Mouse (Mus musculus): Measurements from ENCODE around the gene Rin1. TPM values are rescaled to one million over a fixed set of nuclear protein-coding genes. Genes with fewer than 3 reads are reported as not detected.
A peak's percentile ranks its signal among the peaks of the same experiment; 100 is the strongest.

Rin1 gene
- polyA plus RNA-seq, 1 experiment, result 1.9 TPM

GRCm38 (mm10) chr19:5040862-5041523 is 9.3 kb upstream of the Rin1 start, which contains the start of gene Brms1:
Gene Brms1 (plus strand): TSS chr19:5041354.
- Histone ChIP-seq H3K27me3 (ENCODE audit: control insufficient read depth, insufficient read depth, low read length) (peaks cover 2% of the 10 kb centered on the region; the same call in 1 of the 2 replicates), H3K4me1 (ENCODE audit: control insufficient read depth, insufficient read depth, insufficient read length) (peaks cover 16% of the 10 kb centered on the region), H3K36me3 (ENCODE audit: control insufficient read depth, insufficient read depth, low read length) (peaks cover 1% of the 10 kb centered on the region; the same call in 1 of the 2 replicates), H3K4me3 (ENCODE audit: extremely low read depth, insufficient read depth, insufficient read length) (peak within 1 kb of the TSS; percentile 86), H3K27ac (ENCODE audit: insufficient read depth, low read length) (peak within 1 kb of the TSS; percentile 43)
- WGBS, result 4% methylated on average over 40 of the region's 40 CpGs
- TF ChIP-seq CTCF (IDR thresholded peaks at IDR 0.05; ENCODE audit: extremely low read depth, insufficient read depth, insufficient read length, insufficient replicate concordance) (no peak), POLR2A (IDR thresholded peaks at IDR 0.05; ENCODE audit: low read depth, low read length) (peak; percentile 52)
- peak; percentile 77 to 82 for DNase-seq (ENCODE audit: low read depth in 1 of 2, low spot score in 2 of 2)

- Histone ChIP-seq H3K4me3 (ENCODE audit: extremely low read depth, insufficient read depth, insufficient read length) (peak overlapping the region; percentile 86), H3K27ac (ENCODE audit: insufficient read depth, low read length) (peak overlapping the region; percentile 36), H3K27me3 (ENCODE audit: control insufficient read depth, insufficient read depth, low read length) (peaks cover 2% of the 10 kb centered on the region; the same call in 1 of the 2 replicates), H3K36me3 (ENCODE audit: control insufficient read depth, insufficient read depth, low read length) (peaks cover 3% of the 10 kb centered on the region), H3K4me1 (ENCODE audit: control insufficient read depth, insufficient read depth, insufficient read length) (peaks cover 16% of the 10 kb centered on the region)
- TF ChIP-seq POLR2A (IDR thresholded peaks at IDR 0.05; ENCODE audit: low read depth, low read length) (no peak), CTCF (IDR thresholded peaks at IDR 0.05; ENCODE audit: extremely low read depth, insufficient read depth, insufficient read length, insufficient replicate concordance) (no peak)
- DNase-seq (ENCODE audit: low read depth in 1 of 2, low spot score in 2 of 2), result no peak
- WGBS, result under 1% methylated on average over 16 of the region's 16 CpGs
Measured at GRCm38 (mm10) chr19:5041588-5041987, 8.7 kb upstream of the Rin1 start.

- Histone ChIP-seq H3K27ac (ENCODE audit: insufficient read depth, low read length) (no peak overlapping the region), H3K4me3 (ENCODE audit: extremely low read depth, insufficient read depth, insufficient read length) (no peak overlapping the region), H3K4me1 (ENCODE audit: control insufficient read depth, insufficient read depth, insufficient read length) (peaks cover 2% of the 10 kb centered on the region; the same call in 1 of the 2 replicates), H3K36me3 (ENCODE audit: control insufficient read depth, insufficient read depth, low read length) (peaks cover 21% of the 10 kb centered on the region), H3K27me3 (ENCODE audit: control insufficient read depth, insufficient read depth, low read length) (no peaks in the 10 kb centered on the region)
- WGBS, result 84% methylated on average over 4 of the region's 4 CpGs
- no peak for TF ChIP-seq POLR2A (IDR thresholded peaks at IDR 0.05; ENCODE audit: low read depth, low read length)
- no peak for TF ChIP-seq CTCF (IDR thresholded peaks at IDR 0.05; ENCODE audit: extremely low read depth, insufficient read depth, insufficient read length, insufficient replicate concordance)
- no peak for DNase-seq (ENCODE audit: low read depth in 1 of 2, low spot score in 2 of 2)
Measured at GRCm38 (mm10) chr19:5045531-5045930, 4.8 kb upstream of the Rin1 start.

- Histone ChIP-seq H3K36me3 (ENCODE audit: control insufficient read depth, insufficient read depth, low read length) (peaks cover 21% of the 10 kb centered on the region), H3K27ac (ENCODE audit: insufficient read depth, low read length) (no peak overlapping the region), H3K27me3 (ENCODE audit: control insufficient read depth, insufficient read depth, low read length) (no peaks in the 10 kb centered on the region), H3K4me1 (ENCODE audit: control insufficient read depth, insufficient read depth, insufficient read length) (peaks cover 2% of the 10 kb centered on the region; the same call in 1 of the 2 replicates), H3K4me3 (ENCODE audit: extremely low read depth, insufficient read depth, insufficient read length) (no peak overlapping the region)
- TF ChIP-seq POLR2A (IDR thresholded peaks at IDR 0.05; ENCODE audit: low read depth, low read length), result no peak
- no peak for TF ChIP-seq CTCF (IDR thresholded peaks at IDR 0.05; ENCODE audit: extremely low read depth, insufficient read depth, insufficient read length, insufficient replicate concordance)
- no peak for DNase-seq (ENCODE audit: low read depth in 1 of 2, low spot score in 2 of 2)
- WGBS, result 91% methylated on average over 14 of the region's 14 CpGs
Measured at GRCm38 (mm10) chr19:5048138-5049056, 1.9 kb upstream of the Rin1 start.

GRCm38 (mm10) chr19:5049325-5049724 is 956 bp upstream of the Rin1 start:
- H3K36me3 ChIP-seq (ENCODE audit: control insufficient read depth, insufficient read depth, low read length), result peaks cover 21% of the 10 kb centered on the region
- no peaks in the 10 kb centered on the region for H3K27me3 ChIP-seq (ENCODE audit: control insufficient read depth, insufficient read depth, low read length)
- H3K4me3 ChIP-seq (ENCODE audit: extremely low read depth, insufficient read depth, insufficient read length), result no peak overlapping the region
- 92% methylated on average over 6 of the region's 6 CpGs for WGBS
- peaks cover 2% of the 10 kb centered on the region; the same call in 1 of the 2 replicates for H3K4me1 ChIP-seq (ENCODE audit: control insufficient read depth, insufficient read depth, insufficient read length)
- no peak overlapping the region for H3K27ac ChIP-seq (ENCODE audit: insufficient read depth, low read length)
- DNase-seq (ENCODE audit: low read depth in 1 of 2, low spot score in 2 of 2), result no peak
- TF ChIP-seq CTCF (IDR thresholded peaks at IDR 0.05; ENCODE audit: extremely low read depth, insufficient read depth, insufficient read length, insufficient replicate concordance) (no peak), POLR2A (IDR thresholded peaks at IDR 0.05; ENCODE audit: low read depth, low read length) (no peak)

- no peak for DNase-seq (ENCODE audit: low read depth in 1 of 2, low spot score in 2 of 2)
- 21% methylated on average over 17 of the region's 17 CpGs for WGBS
- H3K36me3 ChIP-seq (ENCODE audit: control insufficient read depth, insufficient read depth, low read length), result peaks cover 19% of the 10 kb centered on the region
- H3K27ac ChIP-seq (ENCODE audit: insufficient read depth, low read length), result no peak overlapping the region
- peaks cover 2% of the 10 kb centered on the region; the same call in 1 of the 2 replicates for H3K4me1 ChIP-seq (ENCODE audit: control insufficient read depth, insufficient read depth, insufficient read length)
- TF ChIP-seq CTCF (IDR thresholded peaks at IDR 0.05; ENCODE audit: extremely low read depth, insufficient read depth, insufficient read length, insufficient replicate concordance) (no peak), POLR2A (IDR thresholded peaks at IDR 0.05; ENCODE audit: low read depth, low read length) (no peak)
- H3K27me3 ChIP-seq (ENCODE audit: control insufficient read depth, insufficient read depth, low read length), result no peaks in the 10 kb centered on the region
- H3K4me3 ChIP-seq (ENCODE audit: extremely low read depth, insufficient read depth, insufficient read length), result no peak overlapping the region; the same call in 1 of the 2 replicates
Measured at GRCm38 (mm10) chr19:5051031-5051430, 750 bp downstream of the Rin1 start.

Data from spleen, adult 2 months (tissue).